Mouse (Mus musculus) spleen, adult 2 months (tissue): ENCODE measurements around the gene Fam131c.

Source experiments
- CTCF ChIP-seq: fragments of 200-500 bp; IDR thresholded peaks from 2 replicates; pipeline ENCODE4 v1.5.1; 2011; ENCODE audit warnings: mild to moderate bottlenecking, inconsistent platforms; ENCODE audit not compliant: insufficient read depth, insufficient read length, insufficient replicate concordance; ENCODE audit errors: extremely low read depth
- POLR2A ChIP-seq: fragments of 200-500 bp; IDR thresholded peaks from 2 replicates; pipeline ENCODE4 v1.6.1; 2011; ENCODE audit warnings: low read depth, low read length, inconsistent platforms

DNA sequence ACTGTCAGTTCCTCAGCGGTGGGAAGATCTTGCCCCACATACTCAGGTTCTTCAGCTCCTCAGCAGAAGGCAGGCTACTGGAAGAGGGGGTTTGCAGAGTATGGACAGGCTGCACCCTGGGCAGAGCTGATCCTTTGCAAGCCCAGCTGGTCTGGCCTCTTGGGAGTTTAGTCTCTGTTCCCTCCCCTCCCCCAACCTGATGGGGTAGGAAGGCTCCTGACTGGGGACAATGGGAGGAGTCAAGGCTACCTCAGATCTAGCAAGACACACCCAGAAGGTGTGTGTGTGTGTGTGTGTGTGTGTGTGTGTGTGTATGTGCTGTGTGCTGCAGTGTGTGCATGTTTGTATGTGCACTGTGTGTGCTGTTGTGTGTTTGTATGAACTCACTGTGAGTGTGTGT is 29.2 kb upstream of the Fam131c start:
- no peak for TF ChIP-seq CTCF
- no peak for TF ChIP-seq POLR2A
